Mouse (Mus musculus) heart, adult 18-20 months (tissue): ENCODE results near the gene Mbtd1. TPM values are rescaled to one million over a fixed set of nuclear protein-coding genes. Genes with fewer than 3 reads are reported as not detected.

ENCODE experiments used
- DNase-seq, 2 experiments: peaks; one replicate each; pipeline ENCODE4 v3.0.0; 2021 to 2022; ENCODE audit warnings: mixed read lengths in 1 of 2
- total RNA-seq, 2 experiments: library from RNA; stranded (reverse); gene quantifications; 2 replicates each; pipeline ENCODE4 v1.2.3; 2021

The Mbtd1 gene
- total RNA-seq, 2 experiments from 2014 or later, result 10.6 to 11.9 TPM

GRCm38 (mm10) chr11:93948887-93949567 is 63.4 kb downstream of the Mbtd1 start:
- DNase-seq, result no peak

- DNase-seq, result no peak
Observed at GRCm38 (mm10) chr11:93950045-93950444, 64.4 kb downstream of the Mbtd1 start.

GRCm38 (mm10) chr11:93952376-93952775 is 66.7 kb downstream of the Mbtd1 start:
- DNase-seq, result no peak

- no peak for DNase-seq
Observed at GRCm38 (mm10) chr11:93954738-93955255, 69.1 kb downstream of the Mbtd1 start.

- peak; percentile 94 to 98 for DNase-seq
Observed at GRCm38 (mm10) chr11:93955256-93956150, 69.9 kb downstream of the Mbtd1 start.

- DNase-seq, result no peak
Observed at GRCm38 (mm10) chr11:93956159-93956558, 70.5 kb downstream of the Mbtd1 start, which contains the start of gene Nme2. TSS of gene Nme2 (minus strand) at chr11:93956259.

- DNase-seq, result no peak
Observed at GRCm38 (mm10) chr11:93957031-93957555, 71.4 kb downstream of the Mbtd1 start.

- DNase-seq, result no peak
Observed at GRCm38 (mm10) chr11:93957746-93958145, 72.1 kb downstream of the Mbtd1 start.

GRCm38 (mm10) chr11:93961482-93961881 is 75.8 kb downstream of the Mbtd1 start:
- DNase-seq, result no peak

- no peak for DNase-seq
Observed at GRCm38 (mm10) chr11:93963013-93963412, 77.4 kb downstream of the Mbtd1 start.

GRCm38 (mm10) chr11:93965391-93965790 is 79.7 kb downstream of the Mbtd1 start:
- no peak for DNase-seq

GRCm38 (mm10) chr11:93967381-93967780 is 81.7 kb downstream of the Mbtd1 start:
- DNase-seq, result no peak

- peak; percentile 97 to 99 for DNase-seq
Observed at GRCm38 (mm10) chr11:93968005-93968847, 82.6 kb downstream of the Mbtd1 start, which contains the start of the genes Gm20390 and Nme1. TSS of gene Gm20390 (minus strand) at chr11:93968293. TSS of gene Nme1 (minus strand) at chr11:93968521.

GRCm38 (mm10) chr11:93968848-93969128 is 83.1 kb downstream of the Mbtd1 start:
- no peak for DNase-seq

GRCm38 (mm10) chr11:93969171-93969570 is 83.5 kb downstream of the Mbtd1 start:
- DNase-seq, result no peak

GRCm38 (mm10) chr11:93969799-93970198 is 84.1 kb downstream of the Mbtd1 start:
- no peak for DNase-seq

GRCm38 (mm10) chr11:93972951-93973350 is 87.3 kb downstream of the Mbtd1 start:
- DNase-seq, result no peak

GRCm38 (mm10) chr11:93979502-93980049 is 93.9 kb downstream of the Mbtd1 start:
- no peak for DNase-seq

- DNase-seq, result no peak
Observed at GRCm38 (mm10) chr11:93984619-93985018, 99.0 kb downstream of the Mbtd1 start.

- DNase-seq, result no peak
Observed at GRCm38 (mm10) chr11:93985265-93985664, 99.6 kb downstream of the Mbtd1 start.

GRCm38 (mm10) chr11:93986298-93986697 is 100.6 kb downstream of the Mbtd1 start:
- DNase-seq, result no peak

- no peak for DNase-seq
Observed at GRCm38 (mm10) chr11:93987026-93987425, 101.4 kb downstream of the Mbtd1 start.
